ENCODE assay signal across 13 mouse cellular contexts in genomic region chr3:68019401-68019800, GRCm38 (mm10).
"Had no signal": no experiment of that assay in that cellular context is flagged by ENCODE, and none has a peak within 500 bp of the region (broad histone marks: within the 10 kb centered on the region; RNA-seq: fewer than 3 reads in every experiment).

No protein-coding gene starts in this region.

- H3K4me3 ChIP-seq: liver, embryonic 12.5 days; midbrain, embryonic 12.5 days; neural tube, embryonic 12.5 days; stomach, embryonic 15.5 days had no signal

- H3K27ac ChIP-seq: liver, embryonic 12.5 days; liver, embryonic 14.5 days; midbrain, embryonic 12.5 days; neural tube, embryonic 12.5 days; stomach, embryonic 15.5 days; stomach, postnatal 0 days had no signal

- H3K36me3 ChIP-seq: liver, embryonic 12.5 days; midbrain, embryonic 12.5 days; neural tube, embryonic 12.5 days; stomach, embryonic 15.5 days had no signal

- DNase-seq: lung, adult 18-20 months; lung, embryonic 14.5 days; lung, postnatal 10 days; lung, postnatal 4 days; right cerebral cortex, postnatal 14 days; thymus, adult 2 months; thymus, postnatal 36 days had no signal

- H3K9me3 ChIP-seq: liver, embryonic 12.5 days; midbrain, embryonic 12.5 days; neural tube, embryonic 12.5 days; stomach, embryonic 15.5 days had no signal

- H3K27me3 ChIP-seq: liver, embryonic 12.5 days; midbrain, embryonic 12.5 days; neural tube, embryonic 12.5 days; stomach, embryonic 15.5 days had no signal

- H3K4me2 ChIP-seq: liver, embryonic 12.5 days; lung, embryonic 14.5 days; midbrain, embryonic 12.5 days; neural tube, embryonic 12.5 days; stomach, embryonic 15.5 days had no signal

- H3K4me1 ChIP-seq: liver, embryonic 12.5 days; neural tube, embryonic 12.5 days; stomach, embryonic 15.5 days had no signal

- H3K9ac ChIP-seq: liver, embryonic 12.5 days; liver, embryonic 14.5 days; lung, embryonic 14.5 days; midbrain, embryonic 12.5 days; neural tube, embryonic 12.5 days; stomach, embryonic 15.5 days had no signal

- ATAC-seq: liver, embryonic 12.5 days had no signal
